Mouse (Mus musculus): ENCODE measurements at regions not wholly inside any gene's neighbourhood (a gene's known extent, or its start where the extent isn't known, plus 50 kb on each side); places are given as distances from the start of the nearest gene placed in this dataset.

DNA sequence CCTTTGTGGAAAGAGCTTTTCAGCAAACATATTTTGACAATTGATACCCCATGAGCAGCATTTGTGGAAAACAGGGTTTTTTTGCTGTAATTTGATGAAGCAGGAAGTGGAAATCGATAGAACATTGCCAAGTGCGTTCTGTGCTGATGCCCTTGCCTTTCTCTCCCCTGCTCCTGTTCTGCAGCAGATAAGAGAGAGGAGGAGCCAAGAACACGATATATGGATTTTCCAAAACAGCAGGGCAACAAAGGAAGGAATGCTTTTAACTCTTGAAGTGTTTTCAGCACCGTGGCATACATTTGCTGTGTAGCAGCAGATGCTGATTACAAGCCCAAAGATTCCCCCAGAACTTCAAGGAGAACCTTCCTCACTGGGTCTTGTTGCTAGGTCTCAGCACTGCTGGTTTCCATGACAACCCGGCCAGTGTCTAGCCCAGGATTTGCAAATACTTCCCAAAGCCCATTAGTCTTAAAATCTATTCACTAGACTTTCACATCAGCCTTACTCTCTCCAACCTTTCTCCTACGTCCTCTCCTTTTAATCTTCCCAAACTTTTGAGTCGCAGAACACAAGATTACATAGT, 433.0 kb upstream of the Stxbp6 start:
- Histone ChIP-seq H3K4me2 (replicated peaks; ENCODE audit: low read depth, low read length, severe bottlenecking) (no peak overlapping the region), H3K36me3 (ENCODE audit: control insufficient read depth, insufficient read depth, low read length) (no peaks in the 10 kb centered on the region), H3K9ac (ENCODE audit: low read depth, low read length, severe bottlenecking) (no peak overlapping the region), H3K27me3 (ENCODE audit: control insufficient read depth, insufficient read depth, low read length) (no peaks in the 10 kb centered on the region), H3K4me3 (replicated peaks; ENCODE audit: low read length) (no peak overlapping the region), H3K4me1 (ENCODE audit: control insufficient read depth, insufficient read depth, low read length) (no peaks in the 10 kb centered on the region), H3K9me3 (ENCODE audit: control insufficient read depth, low read length) (no peaks in the 10 kb centered on the region), H3K27ac (replicated peaks; ENCODE audit: low read depth, low read length) (no peak overlapping the region)
- ATAC-seq (ENCODE audit: low FRiP score, low read depth) = no peak
- no peak for TF ChIP-seq POLR2A (IDR thresholded peaks at IDR 0.05; ENCODE audit: borderline replicate concordance, extremely low read depth, insufficient read depth, insufficient read length)
- DNase-seq (ENCODE audit: low spot score) = no peak
- 55% methylated on average over 7 of the region's 7 CpGs for WGBS

DNA sequence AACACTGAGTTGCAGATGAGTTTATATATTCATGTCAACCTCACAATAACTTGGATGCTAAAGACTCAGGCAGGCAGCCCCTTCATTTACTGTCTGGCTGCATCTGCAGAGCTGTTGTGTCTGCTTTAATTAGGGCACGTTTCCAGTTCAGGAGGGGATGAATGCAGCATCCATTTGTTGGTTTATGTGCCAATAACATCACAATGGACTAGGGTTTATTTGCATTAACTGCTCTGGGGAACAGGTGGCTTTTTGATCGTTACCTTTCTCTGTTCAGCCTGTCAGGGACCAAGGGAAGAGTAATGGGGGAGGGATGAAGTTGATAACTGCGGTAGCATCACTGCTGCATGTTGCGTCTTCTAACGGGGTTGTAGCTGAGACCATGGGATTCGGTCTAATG, 425.3 kb upstream of the Stxbp6 start:
- H3K9me3 ChIP-seq (ENCODE audit: control insufficient read depth, low read length) = no peaks in the 10 kb centered on the region
- 69% methylated on average over 6 of the region's 6 CpGs for WGBS
- ATAC-seq (ENCODE audit: low FRiP score, low read depth) = no peak

DNA sequence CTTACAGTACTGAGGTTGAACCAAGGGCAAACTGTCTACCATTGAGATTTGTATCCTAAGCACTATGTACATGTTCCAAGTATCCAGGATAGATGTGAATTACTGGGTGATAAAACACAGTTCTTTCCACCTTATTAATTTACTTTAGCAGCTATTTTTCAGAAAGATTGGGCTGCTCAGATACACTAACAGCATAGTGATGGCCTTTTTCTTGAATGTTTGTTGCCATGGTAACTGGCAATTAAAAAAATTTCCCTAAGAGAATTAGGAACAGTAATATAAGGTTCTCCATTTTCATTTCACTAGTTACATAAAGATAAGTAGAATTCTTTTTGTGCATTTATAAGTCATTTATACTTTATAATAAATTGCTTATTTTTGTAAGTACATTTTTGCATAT, 423.7 kb upstream of the Stxbp6 start:
- no peaks in the 10 kb centered on the region for H3K36me3 ChIP-seq (ENCODE audit: control insufficient read depth, insufficient read depth, low read length)
- H3K9ac ChIP-seq (ENCODE audit: low read depth, low read length, severe bottlenecking) = no peak overlapping the region
- H3K4me3 ChIP-seq (replicated peaks; ENCODE audit: low read length) = no peak overlapping the region
- no peak overlapping the region for H3K4me2 ChIP-seq (replicated peaks; ENCODE audit: low read depth, low read length, severe bottlenecking)
- no peaks in the 10 kb centered on the region for H3K9me3 ChIP-seq (ENCODE audit: control insufficient read depth, low read length)
- no peak for DNase-seq (ENCODE audit: low spot score)
- TF ChIP-seq POLR2A (IDR thresholded peaks at IDR 0.05; ENCODE audit: borderline replicate concordance, extremely low read depth, insufficient read depth, insufficient read length) = no peak
- no peak overlapping the region for H3K27ac ChIP-seq (replicated peaks; ENCODE audit: low read depth, low read length)
- no peaks in the 10 kb centered on the region for H3K4me1 ChIP-seq (ENCODE audit: control insufficient read depth, insufficient read depth, low read length)
- H3K27me3 ChIP-seq (ENCODE audit: control insufficient read depth, insufficient read depth, low read length) = no peaks in the 10 kb centered on the region
- ATAC-seq (ENCODE audit: low FRiP score, low read depth) = no peak

More for the DNA sequence above, 425.3 kb upstream of the Stxbp6 start:
- Histone ChIP-seq H3K4me1 (ENCODE audit: control insufficient read depth, insufficient read depth, low read length) (no peaks in the 10 kb centered on the region), H3K4me3 (replicated peaks; ENCODE audit: low read length) (no peak overlapping the region), H3K9ac (ENCODE audit: low read depth, low read length, severe bottlenecking) (no peak overlapping the region), H3K4me2 (replicated peaks; ENCODE audit: low read depth, low read length, severe bottlenecking) (no peak overlapping the region), H3K27me3 (ENCODE audit: control insufficient read depth, insufficient read depth, low read length) (no peaks in the 10 kb centered on the region), H3K36me3 (ENCODE audit: control insufficient read depth, insufficient read depth, low read length) (no peaks in the 10 kb centered on the region), H3K27ac (replicated peaks; ENCODE audit: low read depth, low read length) (no peak overlapping the region)
- no peak for TF ChIP-seq POLR2A (IDR thresholded peaks at IDR 0.05; ENCODE audit: borderline replicate concordance, extremely low read depth, insufficient read depth, insufficient read length)
- DNase-seq (ENCODE audit: low spot score) = no peak

DNA sequence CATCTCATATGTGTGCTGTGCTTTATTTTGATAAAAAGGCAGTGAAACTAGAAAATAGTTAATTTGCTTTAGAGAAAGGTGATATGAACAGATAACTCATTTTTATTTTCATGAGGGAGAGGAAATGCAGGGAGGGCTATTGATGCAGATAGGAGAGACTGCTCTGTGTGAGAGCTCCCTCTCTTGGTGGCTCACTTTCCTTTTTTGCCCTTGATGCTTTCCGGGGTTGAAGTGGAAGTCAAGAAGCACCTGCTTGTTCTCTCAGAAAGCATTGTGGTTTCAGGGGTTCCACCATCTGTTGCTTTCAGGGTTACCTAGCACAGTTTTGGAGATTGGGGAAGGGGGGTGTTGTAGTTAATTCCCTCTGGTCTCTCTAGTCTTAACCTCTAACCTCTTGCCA, 414.5 kb upstream of the Stxbp6 start:
- no peak overlapping the region for H3K27ac ChIP-seq (replicated peaks; ENCODE audit: low read depth, low read length)
- no peaks in the 10 kb centered on the region for H3K9me3 ChIP-seq (ENCODE audit: control insufficient read depth, low read length)
- no peak overlapping the region for H3K4me2 ChIP-seq (replicated peaks; ENCODE audit: low read depth, low read length, severe bottlenecking)
- 87% methylated on average over 1 of the region's 1 CpGs for WGBS
- no peak overlapping the region for H3K9ac ChIP-seq (ENCODE audit: low read depth, low read length, severe bottlenecking)
- no peaks in the 10 kb centered on the region for H3K4me1 ChIP-seq (ENCODE audit: control insufficient read depth, insufficient read depth, low read length)
- H3K36me3 ChIP-seq (ENCODE audit: control insufficient read depth, insufficient read depth, low read length) = no peaks in the 10 kb centered on the region
- ATAC-seq (ENCODE audit: low FRiP score, low read depth) = no peak
- no peaks in the 10 kb centered on the region for H3K27me3 ChIP-seq (ENCODE audit: control insufficient read depth, insufficient read depth, low read length)
- H3K4me3 ChIP-seq (replicated peaks; ENCODE audit: low read length) = no peak overlapping the region
- no peak for TF ChIP-seq POLR2A (IDR thresholded peaks at IDR 0.05; ENCODE audit: borderline replicate concordance, extremely low read depth, insufficient read depth, insufficient read length)
- no peak for DNase-seq (ENCODE audit: low spot score)

DNA sequence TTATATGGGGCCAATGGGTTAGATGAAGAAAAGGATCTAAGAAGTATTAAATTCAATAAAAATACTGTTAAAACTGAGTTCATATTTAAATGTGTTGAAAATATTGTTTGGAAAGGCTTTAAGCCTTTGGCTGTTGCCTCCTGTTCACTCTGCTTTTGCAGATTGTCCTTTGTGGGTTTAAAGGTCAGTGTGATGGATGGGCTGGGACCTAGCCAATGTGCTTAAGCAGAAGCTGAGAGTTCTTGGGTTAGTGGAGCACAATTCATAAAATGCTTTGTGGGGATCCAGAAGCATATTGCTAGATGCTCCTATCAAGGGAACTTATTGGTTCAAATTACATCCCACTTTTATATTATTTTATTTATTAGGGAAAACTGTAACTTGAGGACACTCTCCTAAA, 402.4 kb upstream of the Stxbp6 start:
- Histone ChIP-seq H3K9ac (ENCODE audit: low read depth, low read length, severe bottlenecking) (no peak overlapping the region), H3K4me2 (replicated peaks; ENCODE audit: low read depth, low read length, severe bottlenecking) (no peak overlapping the region)

DNA sequence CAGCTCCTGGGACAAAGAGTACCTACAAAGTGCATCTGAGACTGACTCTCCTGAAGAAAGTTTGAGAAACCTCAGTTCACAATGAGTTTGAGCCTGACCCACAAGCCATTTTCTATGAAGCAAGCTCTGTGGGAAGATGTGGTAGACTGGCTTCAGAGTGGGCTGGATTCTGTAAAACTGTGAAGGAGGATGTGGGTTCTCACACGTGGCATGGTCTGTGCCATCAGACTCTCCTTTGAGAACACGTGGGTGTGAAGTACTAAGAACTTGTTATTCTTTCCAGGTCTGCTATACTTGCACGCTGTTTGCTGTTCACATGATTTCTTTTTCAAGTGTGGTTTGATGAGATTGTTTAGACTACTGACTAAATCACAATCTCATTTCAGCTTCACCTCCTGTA, 393.6 kb upstream of the Stxbp6 start:
- DNase-seq (ENCODE audit: low spot score) (no peak), ATAC-seq (ENCODE audit: low FRiP score, low read depth) (no peak)
- no peaks in the 10 kb centered on the region for H3K36me3 ChIP-seq (ENCODE audit: control insufficient read depth, insufficient read depth, low read length)
- H3K27me3 ChIP-seq (ENCODE audit: control insufficient read depth, insufficient read depth, low read length) = no peaks in the 10 kb centered on the region
- no peaks in the 10 kb centered on the region for H3K4me1 ChIP-seq (ENCODE audit: control insufficient read depth, insufficient read depth, low read length)
- WGBS = 76% methylated on average over 3 of the region's 3 CpGs
- no peak overlapping the region for H3K9ac ChIP-seq (ENCODE audit: low read depth, low read length, severe bottlenecking)
- no peak overlapping the region for H3K27ac ChIP-seq (replicated peaks; ENCODE audit: low read depth, low read length)
- H3K4me2 ChIP-seq (replicated peaks; ENCODE audit: low read depth, low read length, severe bottlenecking) = no peak overlapping the region
- no peak for TF ChIP-seq POLR2A (IDR thresholded peaks at IDR 0.05; ENCODE audit: borderline replicate concordance, extremely low read depth, insufficient read depth, insufficient read length)
- no peak overlapping the region for H3K4me3 ChIP-seq (replicated peaks; ENCODE audit: low read length)
- no peaks in the 10 kb centered on the region for H3K9me3 ChIP-seq (ENCODE audit: control insufficient read depth, low read length)

More for the DNA sequence above, 402.4 kb upstream of the Stxbp6 start:
- H3K4me3 ChIP-seq (replicated peaks; ENCODE audit: low read length) = no peak overlapping the region
- no peaks in the 10 kb centered on the region for H3K27me3 ChIP-seq (ENCODE audit: control insufficient read depth, insufficient read depth, low read length)
- DNase-seq (ENCODE audit: low spot score) (no peak), ATAC-seq (ENCODE audit: low FRiP score, low read depth) (no peak)
- TF ChIP-seq POLR2A (IDR thresholded peaks at IDR 0.05; ENCODE audit: borderline replicate concordance, extremely low read depth, insufficient read depth, insufficient read length) = no peak
- no peak overlapping the region for H3K27ac ChIP-seq (replicated peaks; ENCODE audit: low read depth, low read length)
- no peaks in the 10 kb centered on the region for H3K4me1 ChIP-seq (ENCODE audit: control insufficient read depth, insufficient read depth, low read length)
- no peaks in the 10 kb centered on the region for H3K9me3 ChIP-seq (ENCODE audit: control insufficient read depth, low read length)
- no peaks in the 10 kb centered on the region for H3K36me3 ChIP-seq (ENCODE audit: control insufficient read depth, insufficient read depth, low read length)

All from limb, embryonic 14.5 days (tissue).